Mouse (Mus musculus): ENCODE results near the gene Zfp580. TPM values are rescaled to one million over a fixed set of nuclear protein-coding genes. Genes with fewer than 3 reads are reported as not detected.

The Zfp580 gene
- total RNA-seq, 2 experiments from 2014 or later, result 28.7 to 31.7 TPM

DNA sequence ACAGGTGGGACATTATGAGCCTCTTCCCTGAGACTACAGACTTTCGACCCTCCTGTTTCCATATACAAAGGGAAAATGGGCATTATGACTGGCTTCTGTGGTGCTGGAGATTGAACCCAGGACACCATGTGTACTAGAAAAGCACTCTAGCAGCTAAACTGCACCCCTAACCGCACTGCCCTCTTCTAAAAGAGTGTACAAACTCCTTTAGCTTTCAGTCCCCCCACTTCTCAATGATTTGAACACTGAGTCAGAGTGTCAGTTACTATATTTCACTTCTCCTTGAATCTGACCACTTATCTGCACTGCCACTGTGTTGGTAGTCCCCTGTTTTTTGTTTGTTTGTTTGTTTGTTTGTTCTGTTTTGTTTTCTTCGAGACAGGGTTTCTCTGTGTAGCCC, 17.5 kb upstream of the Zfp580 start, which contains the start of gene 4632433K11Rik:
TSS of gene 4632433K11Rik (plus strand) at position 301 of the 400 bp plus-strand sequence.
- DNase-seq (ENCODE audit: low spot score in 2 of 2), result no peak

DNA sequence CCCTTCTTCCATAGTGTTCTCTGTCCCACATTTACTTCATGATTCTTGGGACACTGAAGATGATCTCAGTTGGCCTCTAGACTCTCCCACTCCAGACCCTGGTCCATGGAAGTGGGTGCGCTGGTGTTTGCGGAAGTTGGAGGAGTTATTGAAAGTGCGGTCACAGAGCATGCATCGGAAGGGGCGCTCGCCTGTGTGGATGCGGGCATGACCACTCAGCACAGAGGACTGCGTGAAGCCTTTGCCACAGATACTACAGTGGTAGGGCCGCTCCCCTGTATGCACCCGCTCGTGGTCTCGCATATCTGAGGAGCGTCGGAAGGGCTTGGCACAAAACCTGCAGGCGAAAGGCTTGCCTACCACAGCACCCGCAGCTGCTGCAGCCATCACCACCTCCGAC, 15.7 kb upstream of the Zfp580 start:
- DNase-seq (ENCODE audit: low spot score in 2 of 2), result no peak

DNA sequence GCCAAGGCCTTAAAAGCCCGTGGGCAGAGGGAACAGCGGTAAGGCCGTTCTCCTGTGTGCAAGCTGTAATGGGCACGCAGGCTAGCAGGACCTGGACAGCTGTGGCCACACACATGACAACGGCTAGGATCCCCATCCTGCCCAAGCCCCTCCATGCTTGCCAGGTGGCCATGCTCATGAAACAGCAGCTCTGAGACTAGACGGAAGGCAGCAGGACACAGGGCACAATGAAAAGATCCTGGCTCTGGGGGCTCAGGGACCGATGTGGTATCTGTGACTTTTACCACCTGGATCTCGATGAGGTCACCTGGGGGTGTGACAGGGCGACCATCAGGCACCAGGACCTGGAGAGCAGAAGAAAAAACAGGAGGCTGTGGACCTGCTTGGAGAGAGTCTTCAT, 15.2 kb upstream of the Zfp580 start:
- DNase-seq (ENCODE audit: low spot score in 2 of 2), result no peak

DNA sequence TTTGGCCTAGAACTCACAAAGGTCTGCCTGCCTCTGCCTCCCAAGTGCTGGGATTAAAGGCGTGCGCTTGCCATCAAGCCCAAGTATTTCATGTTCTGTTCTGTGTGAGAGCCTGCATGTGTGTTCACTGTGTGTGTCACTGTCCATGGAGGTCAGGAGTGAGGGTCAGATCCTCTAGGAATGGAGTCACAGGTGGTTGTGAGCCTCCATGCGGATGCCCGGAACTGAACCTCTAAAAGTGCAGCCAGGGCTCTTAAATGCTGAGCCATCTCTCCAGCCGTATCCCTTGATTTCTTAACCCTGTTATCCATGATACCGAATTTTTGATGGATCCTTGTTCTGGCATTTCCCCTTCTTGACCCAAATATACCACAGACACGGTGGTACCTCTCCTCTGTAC, 14.3 kb upstream of the Zfp580 start:
- DNase-seq (ENCODE audit: low spot score in 2 of 2), result no peak

DNA sequence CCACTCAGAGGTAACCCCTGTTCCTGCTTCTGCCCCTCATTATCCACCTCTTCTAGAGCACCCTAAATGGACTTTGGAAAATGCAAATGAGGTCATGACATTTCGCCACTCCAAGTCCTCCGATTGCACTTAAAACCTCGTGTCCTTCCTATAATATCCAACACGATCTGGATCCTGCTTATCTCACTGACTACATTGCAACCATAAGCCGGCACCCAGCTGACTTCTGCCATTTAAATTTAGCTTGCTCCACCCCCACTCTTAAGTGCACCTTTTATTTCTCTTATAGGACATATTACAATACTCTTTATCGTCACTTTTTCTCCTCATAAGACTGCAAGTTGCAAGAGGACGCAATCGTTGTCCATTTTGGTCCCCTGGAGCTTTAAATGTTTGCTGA, 13.9 kb upstream of the Zfp580 start:
- no peak for DNase-seq (ENCODE audit: low spot score in 2 of 2)

DNA sequence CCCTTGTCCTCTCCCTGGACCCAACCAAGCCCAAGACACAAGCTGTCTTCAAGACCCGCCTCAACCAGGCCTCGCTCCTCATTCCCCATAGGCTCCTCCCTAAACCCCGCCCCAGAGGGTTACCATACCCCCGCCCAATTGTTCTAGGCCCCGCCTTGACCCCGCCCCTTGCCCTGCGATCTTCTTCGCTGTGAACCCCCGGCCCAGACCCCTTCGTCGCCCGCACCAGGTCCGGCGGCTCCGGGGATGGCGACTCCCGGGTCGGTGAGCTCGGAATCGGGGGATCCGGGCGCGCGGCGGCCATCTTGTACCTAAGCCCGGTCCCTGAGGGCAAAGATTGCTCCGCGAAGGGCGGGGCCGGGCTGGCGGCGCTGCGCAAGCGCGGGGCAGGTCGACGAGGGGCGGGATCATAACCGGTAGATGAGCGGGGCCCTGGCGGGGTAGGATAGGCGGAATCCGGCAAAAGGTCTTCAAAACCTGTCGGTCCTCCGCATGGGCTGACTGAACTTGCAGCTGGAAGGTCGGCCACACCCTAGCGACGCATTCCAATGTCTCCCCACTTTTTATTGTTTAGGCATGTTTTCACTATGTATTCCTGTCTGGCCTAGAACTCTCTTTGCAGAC, 13.1 kb upstream of the Zfp580 start, which contains the start of gene Zfp784:
TSS of gene Zfp784 (minus strand) at position 338 of the 624 bp plus-strand sequence.
- peak; percentile 89 to 93 for DNase-seq (ENCODE audit: low spot score in 2 of 2)

DNA sequence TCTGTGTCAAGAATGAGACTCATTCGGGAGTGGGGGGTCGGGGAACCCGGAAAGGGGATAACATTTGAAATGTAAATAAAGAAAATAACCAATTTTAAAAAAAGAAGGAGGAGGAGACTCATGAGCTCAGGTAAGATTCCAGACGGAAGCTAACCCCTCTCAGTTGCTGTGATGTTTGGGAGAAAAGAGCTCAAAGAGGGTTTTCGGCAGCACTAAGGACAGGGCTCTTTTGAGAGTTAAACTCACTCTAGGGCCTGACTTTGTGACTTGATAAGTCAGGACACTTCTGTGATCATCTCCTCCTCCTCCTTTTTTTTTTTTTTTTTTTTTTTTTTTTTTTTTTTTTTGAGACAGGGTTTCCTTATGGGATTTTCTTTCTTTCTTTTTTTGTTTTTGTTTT, 12.4 kb upstream of the Zfp580 start:
- no peak for DNase-seq (ENCODE audit: low spot score in 2 of 2)

DNA sequence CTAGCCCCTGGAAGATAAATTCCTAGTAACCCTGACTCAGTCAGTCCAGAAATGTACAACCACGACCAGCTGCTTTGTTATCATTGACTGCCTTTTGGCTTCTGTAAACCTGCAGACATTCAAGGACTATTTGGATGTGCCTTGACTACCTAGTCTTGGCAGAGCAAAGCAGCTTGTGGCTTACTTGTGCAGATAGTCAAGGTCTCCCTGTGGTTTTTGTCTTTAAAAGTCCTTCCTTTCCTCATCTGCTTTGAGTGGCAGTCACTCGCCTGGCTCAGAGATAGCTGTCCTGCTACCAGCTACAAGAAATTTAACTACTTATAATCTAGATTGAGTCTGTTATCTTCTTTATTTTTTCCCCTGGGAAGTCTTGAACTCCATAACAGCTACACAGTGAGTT, 6.4 kb upstream of the Zfp580 start:
- DNase-seq (ENCODE audit: low spot score in 2 of 2), result no peak

DNA sequence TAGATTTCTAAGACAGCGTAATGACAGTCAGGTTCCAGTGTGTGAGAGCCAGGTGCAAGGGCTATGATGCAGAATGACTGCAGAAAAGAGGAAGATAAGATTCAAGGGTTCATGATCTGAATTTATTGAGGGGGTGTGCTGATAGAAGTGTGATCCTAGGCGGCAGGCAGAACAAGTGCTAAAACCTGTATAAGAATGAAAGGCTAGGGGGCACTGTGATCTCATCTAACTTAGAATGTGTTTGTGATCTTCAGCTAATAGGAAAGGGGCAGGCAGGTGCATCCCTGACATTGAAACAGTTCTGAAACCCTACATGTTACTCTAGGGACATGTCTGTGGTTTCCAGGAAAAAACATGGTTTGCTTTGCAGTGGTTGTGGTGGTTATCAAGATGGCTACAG, 5.2 kb upstream of the Zfp580 start:
- DNase-seq (ENCODE audit: low spot score in 2 of 2), result no peak

DNA sequence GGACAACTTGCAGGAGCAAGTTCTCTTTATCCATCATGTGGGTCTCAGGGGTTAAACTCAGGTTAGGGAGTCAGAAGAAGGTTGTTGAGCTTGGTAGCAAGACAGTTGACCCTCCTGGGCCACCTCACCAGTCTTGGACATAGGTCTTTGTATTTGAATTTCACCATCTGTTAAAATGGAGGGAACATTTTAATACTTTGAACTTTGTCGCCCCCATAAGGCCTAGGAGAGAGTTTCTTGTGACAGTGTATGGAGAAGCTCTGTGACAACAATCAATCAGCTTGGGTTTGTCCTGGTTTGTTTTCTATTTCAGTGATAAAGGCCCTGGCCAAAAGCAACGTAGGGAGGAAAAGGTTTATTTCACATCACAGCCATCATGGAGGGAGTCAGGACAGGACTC, 4.0 kb upstream of the Zfp580 start:
- DNase-seq (ENCODE audit: low spot score in 2 of 2), result no peak

DNA sequence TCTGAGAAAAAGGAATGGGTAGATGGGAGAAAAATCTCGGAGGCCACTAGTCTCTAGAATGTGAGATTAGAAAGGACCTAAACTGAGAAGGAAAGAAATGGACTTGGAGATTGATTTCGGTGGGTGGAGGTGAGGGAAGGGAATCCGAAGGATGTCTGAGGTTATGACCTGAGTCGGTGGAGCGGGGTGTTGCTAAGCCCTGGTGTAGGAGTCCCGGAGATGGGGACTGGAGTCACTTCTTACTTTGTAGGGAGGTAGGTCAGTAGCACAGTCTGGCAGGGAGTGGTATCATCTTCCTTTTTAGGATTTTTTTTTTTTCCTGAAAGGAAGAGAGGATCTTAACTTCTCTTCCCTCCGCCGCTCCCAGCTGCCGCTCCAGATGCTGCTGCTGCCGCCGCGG, 1.1 kb downstream of the Zfp580 start:
- DNase-seq (ENCODE audit: low spot score in 2 of 2), result peak in 1 of 2 experiments; percentile 26

DNA sequence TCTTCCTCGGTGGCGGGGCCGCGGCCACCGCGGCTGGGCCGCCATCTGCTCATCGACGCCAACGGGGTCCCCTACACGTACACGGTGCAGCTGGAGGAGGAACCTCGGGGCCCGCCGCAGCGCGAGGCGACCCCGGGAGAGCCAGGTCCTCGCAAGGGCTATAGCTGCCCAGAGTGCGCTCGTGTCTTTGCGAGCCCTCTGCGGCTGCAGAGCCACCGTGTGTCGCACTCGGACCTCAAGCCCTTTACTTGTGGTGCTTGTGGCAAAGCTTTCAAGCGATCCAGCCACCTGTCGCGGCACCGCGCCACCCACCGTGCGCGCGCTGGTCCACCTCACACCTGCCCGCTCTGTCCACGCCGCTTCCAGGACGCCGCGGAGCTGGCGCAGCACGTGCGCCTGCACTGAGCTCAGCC, 1.6 kb downstream of the Zfp580 start:
- no peak for DNase-seq (ENCODE audit: low spot score in 2 of 2)

DNA sequence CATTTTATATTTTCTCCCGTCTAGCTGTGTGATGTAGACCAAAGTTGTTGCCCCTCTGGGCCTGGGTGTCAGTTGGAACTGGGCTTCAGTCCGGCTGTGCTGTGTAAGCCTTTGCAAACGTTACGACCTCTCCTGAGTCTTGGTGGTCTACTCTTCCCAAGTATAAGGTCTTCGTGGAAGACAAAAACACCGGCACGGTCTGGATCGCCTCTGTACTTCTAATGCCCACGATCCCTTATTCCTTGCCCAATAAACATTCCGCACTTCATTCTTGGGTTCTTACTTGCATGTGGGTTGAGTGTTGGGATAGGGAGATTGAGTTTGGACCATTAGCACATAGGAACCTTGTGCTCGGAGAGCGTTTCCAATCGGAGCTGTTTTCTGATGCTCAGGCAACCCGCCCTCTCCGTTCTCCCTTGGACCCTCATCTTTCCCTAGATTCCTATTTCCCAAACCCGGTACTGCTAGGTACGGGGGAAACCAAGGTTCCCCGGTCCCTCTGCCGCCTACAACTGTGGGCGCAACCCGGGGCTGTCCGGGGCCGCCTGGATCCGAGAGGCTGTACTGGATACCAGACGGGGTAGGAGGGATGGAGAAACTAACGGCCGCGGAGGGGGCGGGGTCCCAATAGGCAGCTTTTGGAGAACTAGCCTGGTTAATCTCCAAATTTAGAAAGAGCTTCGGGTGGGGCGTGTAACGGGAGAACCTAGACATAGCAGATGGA, 2.3 kb downstream of the Zfp580 start:
- peak in 1 of 2 experiments; percentile 67 for DNase-seq (ENCODE audit: low spot score in 2 of 2)

DNA sequence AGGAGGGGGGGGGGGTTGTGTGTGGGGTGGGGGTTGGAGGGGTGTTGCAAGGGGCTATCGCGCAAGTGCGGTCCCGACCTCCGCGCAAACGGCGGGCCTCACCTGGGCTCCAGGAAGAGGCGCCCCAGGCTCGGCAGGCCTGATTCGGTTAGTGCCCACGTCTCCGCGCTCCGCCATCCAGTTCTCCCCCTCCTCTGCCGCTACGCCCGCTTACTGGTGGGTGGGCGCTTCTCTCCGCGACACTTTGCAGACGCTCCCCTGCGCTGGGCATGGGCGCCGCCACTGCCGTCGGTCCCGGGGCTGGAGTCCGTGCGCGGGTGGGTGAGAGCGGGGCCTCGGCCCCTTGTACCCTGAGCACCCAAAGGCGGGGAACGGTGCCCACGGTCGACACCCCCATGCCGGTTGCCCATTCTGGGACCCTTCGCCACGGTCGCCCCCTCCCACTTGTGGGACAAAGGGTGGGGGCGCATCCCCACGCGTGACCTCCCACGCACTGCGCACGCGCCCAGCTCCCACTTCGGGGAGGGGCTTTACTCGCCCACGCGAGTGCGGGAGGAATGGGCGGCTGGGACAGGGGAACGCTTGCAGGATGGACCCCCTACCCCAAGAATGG, 5.4 kb downstream of the Zfp580 start:
- peak; percentile 65 to 72 for DNase-seq (ENCODE audit: low spot score in 2 of 2)

DNA sequence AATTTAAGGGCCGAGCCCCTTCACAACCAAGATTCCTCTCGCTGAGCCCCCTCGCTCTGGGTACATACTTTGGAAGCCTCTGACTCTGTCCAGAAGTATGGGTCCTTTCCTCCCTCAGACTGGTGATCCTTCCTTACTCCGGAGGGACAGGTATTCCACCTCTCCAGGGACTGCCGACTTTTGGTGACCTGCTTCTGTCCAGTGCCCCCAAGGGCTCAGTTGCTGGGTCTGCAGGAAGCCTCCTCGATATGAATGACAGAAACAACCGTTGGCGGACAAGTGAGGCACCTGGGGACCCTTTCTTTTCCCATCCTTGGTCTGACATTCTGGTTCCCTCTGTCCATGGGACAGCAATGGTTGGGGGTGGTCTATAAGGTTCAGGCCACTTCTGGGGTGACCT, 6.0 kb downstream of the Zfp580 start:
- no peak for DNase-seq (ENCODE audit: low spot score in 2 of 2)

DNA sequence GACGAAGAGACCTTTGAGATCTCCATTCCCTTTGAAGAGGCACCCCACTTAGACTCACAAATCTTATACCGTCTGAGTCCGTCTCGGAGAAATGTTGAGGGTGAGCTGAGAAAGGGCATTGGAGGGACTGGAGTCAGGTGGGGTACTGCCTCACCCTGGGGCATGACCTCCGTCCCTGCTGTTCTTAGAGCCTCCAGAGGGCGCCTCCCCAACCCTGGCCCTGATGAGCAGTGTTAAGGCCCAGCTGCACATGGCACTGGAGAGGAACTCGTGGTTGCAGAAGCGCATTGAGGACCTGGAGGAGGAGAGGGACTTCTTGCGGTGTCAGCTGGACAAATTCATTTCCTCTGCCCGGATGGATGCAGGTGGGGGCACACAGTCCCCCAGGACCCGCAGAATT, 6.5 kb downstream of the Zfp580 start:
- no peak for DNase-seq (ENCODE audit: low spot score in 2 of 2)

DNA sequence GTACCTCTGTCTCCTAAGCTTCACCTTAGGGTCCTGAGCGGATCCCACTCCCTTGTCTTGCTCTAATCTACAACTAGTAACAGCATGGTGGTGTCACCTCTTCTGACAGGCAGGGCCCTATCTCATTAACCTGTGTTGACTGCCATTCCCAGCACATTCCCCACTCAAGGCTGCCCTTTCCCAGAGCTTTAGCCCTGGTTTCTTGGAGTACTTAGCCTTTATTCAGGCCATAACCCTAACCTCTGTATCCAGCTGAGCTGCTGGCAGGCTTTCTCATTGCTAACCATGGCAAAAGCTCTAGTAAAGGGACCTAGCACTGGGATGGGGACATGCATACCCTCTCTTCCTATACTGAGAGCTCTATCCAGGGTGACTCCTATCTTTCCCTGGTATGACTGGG, 7.3 kb downstream of the Zfp580 start:
- no peak for DNase-seq (ENCODE audit: low spot score in 2 of 2)

DNA sequence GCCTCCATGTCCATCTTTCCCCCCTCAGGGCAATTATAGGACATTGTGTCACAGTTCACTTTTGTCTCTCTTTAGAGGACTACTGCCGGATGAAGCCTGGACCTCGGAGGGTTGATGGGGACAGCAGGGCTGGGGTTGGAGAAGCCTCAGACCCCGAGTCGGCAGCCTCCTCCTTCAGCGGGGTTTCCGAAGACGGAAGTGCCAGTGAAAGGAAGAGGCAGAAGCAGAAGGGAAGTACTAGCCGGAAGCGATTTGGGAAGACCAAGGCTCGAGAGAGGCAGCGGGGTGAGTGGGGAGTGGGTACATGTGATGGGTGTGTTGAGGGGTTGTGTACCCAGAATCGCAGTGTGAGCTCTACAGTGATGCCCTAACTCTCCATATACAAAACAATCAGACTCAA, 8.1 kb downstream of the Zfp580 start:
- no peak for DNase-seq (ENCODE audit: low spot score in 2 of 2)

DNA sequence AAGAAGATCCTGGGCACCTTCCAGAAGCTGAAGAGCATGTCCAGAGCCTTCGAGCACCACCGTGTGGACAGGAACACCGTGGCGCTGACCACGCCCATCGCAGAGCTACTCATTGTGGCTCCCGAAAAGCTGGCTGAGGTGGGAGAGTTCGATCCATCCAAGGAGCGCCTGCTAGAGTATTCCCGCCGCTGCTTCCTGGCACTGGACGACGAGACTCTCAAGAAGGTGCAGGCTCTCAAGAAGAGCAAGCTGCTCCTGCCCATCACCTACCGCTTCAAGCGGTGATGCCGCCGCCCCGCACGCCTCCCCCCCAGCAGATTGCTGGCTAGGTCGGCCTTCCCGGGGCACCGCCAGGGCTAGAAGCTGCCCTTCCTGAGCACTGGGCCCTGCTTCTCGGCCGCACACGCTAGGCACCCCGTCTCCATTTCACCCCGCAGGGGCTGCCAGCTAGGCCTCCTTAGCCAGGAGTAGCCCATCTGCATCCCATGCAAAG, 8.9 kb downstream of the Zfp580 start:
- DNase-seq (ENCODE audit: low spot score in 2 of 2), result peak in 1 of 2 experiments; percentile 79

DNA sequence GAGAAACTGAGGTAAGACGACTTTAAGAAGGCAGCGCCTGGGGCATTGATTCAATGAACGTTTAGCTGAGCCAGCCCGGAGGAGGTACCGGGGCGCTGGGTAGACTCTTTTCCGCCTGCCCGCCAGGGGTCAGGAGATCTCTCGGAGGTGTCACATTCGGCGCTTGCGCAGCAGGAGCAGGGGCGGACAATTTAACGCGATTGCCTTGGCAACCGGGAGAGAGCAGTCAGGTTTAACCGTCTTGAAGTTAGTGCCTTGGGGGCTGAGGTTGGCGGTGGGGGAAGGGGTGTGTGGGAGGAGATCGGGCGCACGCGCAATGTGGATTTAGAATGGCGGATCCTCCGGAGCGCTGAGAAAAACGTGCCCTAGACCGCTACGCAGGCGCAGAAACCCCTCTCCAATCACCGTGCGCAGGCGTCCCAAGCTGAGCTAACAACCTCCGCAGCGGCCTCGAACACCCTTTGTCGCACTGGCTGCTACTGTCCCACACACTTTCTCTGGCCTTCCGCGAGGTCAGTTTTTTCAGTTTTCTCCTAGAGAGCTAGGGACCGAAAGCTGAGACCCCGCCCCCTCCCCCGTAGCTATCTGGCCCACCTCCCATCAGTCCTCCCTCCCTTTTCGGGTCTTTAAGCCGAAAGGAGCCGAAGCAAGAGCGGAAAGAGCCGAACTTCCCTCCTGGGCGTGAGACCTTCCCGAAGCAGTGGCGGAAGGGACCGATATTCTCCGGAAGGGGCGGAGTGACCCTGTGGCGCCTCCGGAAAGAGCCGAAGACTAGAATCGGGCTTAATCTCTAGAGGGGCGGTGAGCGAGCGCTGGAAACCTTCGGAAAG, 9.8 kb downstream of the Zfp580 start:
- DNase-seq (ENCODE audit: low spot score in 2 of 2), result peak; percentile 97 to 100

DNA sequence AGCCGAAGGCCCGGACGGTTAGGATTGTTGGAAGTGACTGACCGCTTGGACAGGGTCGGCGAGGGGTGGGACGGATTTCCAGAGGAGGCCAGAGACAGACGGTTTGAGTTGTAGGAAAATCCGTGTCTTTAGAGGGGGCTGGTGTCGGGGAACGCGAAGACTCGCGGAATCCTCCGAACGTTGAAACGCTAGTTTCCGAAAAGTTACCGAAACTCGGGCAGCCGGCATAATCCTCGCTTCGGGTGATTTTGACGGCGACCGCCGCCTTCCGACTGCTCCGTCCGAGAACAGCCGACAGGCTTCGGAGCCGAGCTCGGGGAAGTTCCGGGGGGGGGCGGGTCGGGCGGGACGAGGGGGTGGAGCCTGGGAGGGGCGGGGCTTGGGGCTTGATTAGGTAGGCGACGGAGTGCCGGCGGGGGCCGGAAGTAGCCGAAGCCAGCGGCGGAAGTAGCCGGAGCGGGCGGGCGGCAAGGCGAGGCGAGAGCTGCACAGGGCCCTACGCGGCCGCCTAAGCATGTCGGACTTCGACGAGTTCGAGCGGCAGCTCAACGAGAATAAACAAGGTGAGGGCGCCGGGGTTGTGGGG, 10.5 kb downstream of the Zfp580 start, which contains the start of gene U2af2:
TSS of gene U2af2 (plus strand) at position 370 of the 586 bp plus-strand sequence.
- DNase-seq (ENCODE audit: low spot score in 2 of 2), result peak; percentile 89 to 95

All from layer of hippocampus, adult 18-20 months (tissue).